In the genomic region with DNA sequence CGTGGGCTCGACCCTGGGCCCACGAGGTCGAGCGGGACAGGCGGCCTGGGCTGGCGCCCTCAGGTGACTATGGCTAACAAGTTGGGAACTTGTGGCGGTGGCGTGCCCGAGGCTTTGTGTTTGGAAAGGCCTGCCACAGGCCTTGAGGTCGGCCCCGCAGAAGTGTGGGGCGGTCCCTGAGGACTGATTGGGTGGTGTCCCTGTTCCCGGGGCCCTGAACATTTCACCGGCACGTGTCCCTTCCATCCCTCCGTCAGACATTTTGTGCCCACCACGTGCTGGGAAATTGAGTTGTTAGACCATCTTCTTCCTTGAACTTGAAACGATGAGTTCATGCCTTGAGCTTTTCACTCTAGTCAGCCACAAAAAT, we compare ENCODE assay signal across 8 mouse cellular contexts. TPM values are rescaled to one million over a fixed set of nuclear protein-coding genes. Genes with fewer than 3 reads are reported as not detected.
DNase-seq lines count a peak whose midpoint lies in the region; ATAC-seq and TF ChIP-seq lines count a peak whose summit lies in the region.

No protein-coding gene starts in this region.

- peak; percentile 79 for DNase-seq in CD4-positive, CD25-positive, alpha-beta regulatory T cell, adult 2 months (ENCODE audit: low read depth, low spot score)
- peak; percentile 66 for DNase-seq in adrenal gland, postnatal 25 days
- DNase-seq in forebrain, embryonic 10.5 days (ENCODE audit: extremely low spot score, low spot score): peak; percentile 79
- peak; percentile 30 for DNase-seq in heart, postnatal 25 days (ENCODE audit: low spot score)
- DNase-seq in large intestine, adult 2 months (ENCODE audit: low read depth, low spot score): peak; percentile 18
- DNase-seq in lung, embryonic 14.5 days: peak; percentile 84
- DNase-seq in ovary, postnatal 10 days (ENCODE audit: low spot score): peak; percentile 25
- DNase-seq in thymus, postnatal 10 days (ENCODE audit: low spot score in 2 of 2): peak; percentile 42 to 54

- WGBS in forebrain, embryonic 10.5 days: under 1% methylated on average over 19 of the region's 19 CpGs
- WGBS in large intestine, adult 2 months: under 1% methylated on average over 19 of the region's 19 CpGs
- WGBS in lung, embryonic 14.5 days: under 1% methylated on average over 19 of the region's 19 CpGs

- peak overlapping the region; percentile 100 for H3K9ac ChIP-seq in lung, embryonic 14.5 days

- peak overlapping the region; percentile 70 for H3K4me2 ChIP-seq in lung, embryonic 14.5 days

- H3K27ac ChIP-seq in forebrain, embryonic 10.5 days: peak overlapping the region; percentile 100
- H3K27ac ChIP-seq in lung, embryonic 14.5 days (ENCODE audit: low read depth): peak overlapping the region; percentile 100

- no peaks in the 10 kb centered on the region for H3K27me3 ChIP-seq in forebrain, embryonic 10.5 days (ENCODE audit: poor library complexity, severe bottlenecking)
- H3K27me3 ChIP-seq in lung, embryonic 14.5 days (ENCODE audit: insufficient read depth, low read length): no peaks in the 10 kb centered on the region

- TF ChIP-seq CTCF in lung, embryonic 14.5 days (IDR thresholded peaks at IDR 0.05; ENCODE audit: low read depth): no peak

- peaks cover 72% of the 10 kb centered on the region for H3K4me1 ChIP-seq in forebrain, embryonic 10.5 days
- H3K4me1 ChIP-seq in lung, embryonic 14.5 days (ENCODE audit: insufficient read depth): peaks cover 16% of the 10 kb centered on the region

- H3K9me3 ChIP-seq in forebrain, embryonic 10.5 days: no peaks in the 10 kb centered on the region
- H3K9me3 ChIP-seq in lung, embryonic 14.5 days (ENCODE audit: low read depth, low read length): no peaks in the 10 kb centered on the region

- intact Hi-C loops in heart, postnatal 25 days (cut with DNase I): loop anchor here (1.0 to 5.0 kb wide), 2 partner anchors 35 to 63 kb away; partner anchors contain the start of genes Nans and Trmo

- peak overlapping the region; percentile 89 for H3K4me3 ChIP-seq in forebrain, embryonic 10.5 days
- H3K4me3 ChIP-seq in lung, embryonic 14.5 days (ENCODE audit: low read depth, low read length): peak overlapping the region; percentile 90

- ATAC-seq in lung, embryonic 14.5 days (ENCODE audit: insufficient read depth): peak; percentile 39

- peaks cover 29% of the 10 kb centered on the region for H3K36me3 ChIP-seq in forebrain, embryonic 10.5 days (replicated peaks)
- H3K36me3 ChIP-seq in lung, embryonic 14.5 days (ENCODE audit: insufficient read depth): 0 out of 2 replicates have a peak, but pooled peaks cover 2% of the 10 kb centered on the region

RNA-seq across cellular contexts. Expression of gene Anp32b, which starts 1.8 kb away (rescaled TPM):
- 140 and 161 TPM in 2 replicates for total RNA-seq in adrenal gland, postnatal 25 days (2021)
- 424 and 464 TPM in 2 replicates for polyA plus RNA-seq in forebrain, embryonic 10.5 days (2016; fragmentation: Nextera tagmentation; extraction: Ambion mirVana)
- 10 to 100 TPM; 51.7 to 57.3 TPM for total RNA-seq in heart, postnatal 25 days (2021)
- polyA plus RNA-seq in large intestine, adult 2 months (2012; rRNA removed): 9.6 and 11.5 TPM in 2 replicates
- 315 and 330 TPM in 2 replicates for polyA plus RNA-seq in lung, embryonic 14.5 days (2014; fragmentation: Nextera tagmentation; extraction: Ambion mirVana)

RNA-seq across cellular contexts. Expression of gene Nans, which starts 36.6 kb away (rescaled TPM):
- total RNA-seq in adrenal gland, postnatal 25 days (2021): 35.0 and 38.5 TPM in 2 replicates
- polyA plus RNA-seq in forebrain, embryonic 10.5 days (2016; fragmentation: Nextera tagmentation; extraction: Ambion mirVana): 75.7 and 77.5 TPM in 2 replicates
- 10 to 100 TPM; 15.5 to 16.5 TPM for total RNA-seq in heart, postnatal 25 days (2021)
- 72.6 and 86.8 TPM in 2 replicates for polyA plus RNA-seq in large intestine, adult 2 months (2012; rRNA removed)
- polyA plus RNA-seq in lung, embryonic 14.5 days (2014; fragmentation: Nextera tagmentation; extraction: Ambion mirVana): 75.8 and 77.9 TPM in 2 replicates

RNA-seq across cellular contexts. Expression of gene Hemgn, which starts 39.2 kb away (rescaled TPM):
- not detected in 2 replicates for total RNA-seq in adrenal gland, postnatal 25 days (2021)
- polyA plus RNA-seq in forebrain, embryonic 10.5 days (2016; fragmentation: Nextera tagmentation; extraction: Ambion mirVana): 13.8 and 19.7 TPM in 2 replicates
- total RNA-seq in heart, postnatal 25 days (2021): under 1 TPM; 0.18 to 0.42 TPM
- polyA plus RNA-seq in large intestine, adult 2 months (2012; rRNA removed): 0.05 TPM in 2 replicates
- 0.55 and 0.74 TPM in 2 replicates for polyA plus RNA-seq in lung, embryonic 14.5 days (2014; fragmentation: Nextera tagmentation; extraction: Ambion mirVana)

Comparison
In these comparisons a context has a peak if more than half of its experiments do, and no peak if none do; other contexts are left out.
1. Peak in every context shown above with its lines: DNase-seq, ATAC-seq, H3K4me3 ChIP-seq and H3K27ac ChIP-seq.
2. DNase-seq: peak in every context shown above with its lines; median percentile 84 in lung, embryonic 14.5 days; 79 in CD4-positive, CD25-positive, alpha-beta regulatory T cell, adult 2 months; 79 in forebrain, embryonic 10.5 days; 66 in adrenal gland, postnatal 25 days; 48 in thymus, postnatal 10 days; 30 in heart, postnatal 25 days; 25 in ovary, postnatal 10 days; 18 in large intestine, adult 2 months.
3. RNA of gene Anp32b, which starts 1.8 kb away (polyA plus RNA-seq): 424 to 464 TPM in forebrain, embryonic 10.5 days and 315 to 330 TPM in lung, embryonic 14.5 days; 9.6 to 11.5 TPM in large intestine, adult 2 months; every median in the first group is over 10 times any median in the second.